Mouse (Mus musculus) cerebellum, adult 18-20 months (tissue): ENCODE results near the gene Sh3bp4.

ENCODE experiments used
- DNase-seq, 2 experiments: peaks; one replicate each; pipeline ENCODE4 v3.0.0; 2021

Gene Sh3bp4

DNA sequence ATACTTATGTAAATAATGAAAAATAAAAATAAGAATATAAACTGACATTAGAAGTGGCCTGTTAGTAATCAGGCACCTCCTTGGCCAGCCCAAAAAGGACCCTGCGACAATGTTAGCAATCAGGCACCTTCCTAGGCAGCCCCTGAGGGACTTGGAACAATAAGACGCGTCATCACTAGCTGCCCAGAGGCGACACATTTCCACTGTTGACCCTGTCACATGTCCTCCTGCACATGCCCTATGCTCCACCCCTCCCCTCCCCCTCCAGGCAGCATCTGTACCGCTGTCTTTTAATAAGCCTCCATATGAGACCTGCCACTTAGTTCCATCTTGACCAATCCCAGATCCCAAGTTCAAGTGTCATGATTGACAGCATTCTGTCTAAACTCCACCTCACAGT, 119.0 kb downstream of the Sh3bp4 start:
- no peak for DNase-seq

GRCm38 (mm10) chr1:89190621-89191020, 120.4 kb downstream of the Sh3bp4 start:
- DNase-seq = no peak

DNA sequence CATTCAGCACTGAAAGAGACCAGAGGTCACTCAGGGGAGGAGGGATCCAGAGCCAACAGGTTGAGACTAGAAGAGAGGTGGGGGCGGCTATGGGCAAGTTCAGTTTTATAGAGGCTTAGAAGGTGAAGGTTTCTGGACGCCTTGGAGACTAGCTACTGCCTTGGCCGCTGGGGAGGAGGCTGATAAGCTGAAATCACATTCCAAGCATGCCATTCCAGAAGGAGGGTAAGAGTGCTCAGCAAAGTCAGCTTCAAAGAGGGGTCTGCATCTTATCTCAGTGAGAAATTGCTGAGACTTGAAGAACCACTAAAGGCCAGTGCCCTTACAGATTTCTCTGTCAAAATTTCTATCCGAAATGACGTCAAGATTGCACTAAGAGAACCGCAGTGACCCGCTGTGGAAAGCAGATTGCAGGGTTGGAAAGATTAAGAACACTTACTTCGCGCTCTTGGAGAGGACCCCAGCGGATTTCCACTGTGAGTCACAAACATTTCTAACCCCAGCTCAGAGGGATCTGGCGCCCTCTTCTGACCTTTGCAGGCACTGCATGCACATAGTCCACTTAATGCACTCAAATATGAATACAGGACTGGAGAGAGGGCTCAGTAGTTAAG, 121.0 kb downstream of the Sh3bp4 start:
- peak; percentile 47 to 59 for DNase-seq

DNA sequence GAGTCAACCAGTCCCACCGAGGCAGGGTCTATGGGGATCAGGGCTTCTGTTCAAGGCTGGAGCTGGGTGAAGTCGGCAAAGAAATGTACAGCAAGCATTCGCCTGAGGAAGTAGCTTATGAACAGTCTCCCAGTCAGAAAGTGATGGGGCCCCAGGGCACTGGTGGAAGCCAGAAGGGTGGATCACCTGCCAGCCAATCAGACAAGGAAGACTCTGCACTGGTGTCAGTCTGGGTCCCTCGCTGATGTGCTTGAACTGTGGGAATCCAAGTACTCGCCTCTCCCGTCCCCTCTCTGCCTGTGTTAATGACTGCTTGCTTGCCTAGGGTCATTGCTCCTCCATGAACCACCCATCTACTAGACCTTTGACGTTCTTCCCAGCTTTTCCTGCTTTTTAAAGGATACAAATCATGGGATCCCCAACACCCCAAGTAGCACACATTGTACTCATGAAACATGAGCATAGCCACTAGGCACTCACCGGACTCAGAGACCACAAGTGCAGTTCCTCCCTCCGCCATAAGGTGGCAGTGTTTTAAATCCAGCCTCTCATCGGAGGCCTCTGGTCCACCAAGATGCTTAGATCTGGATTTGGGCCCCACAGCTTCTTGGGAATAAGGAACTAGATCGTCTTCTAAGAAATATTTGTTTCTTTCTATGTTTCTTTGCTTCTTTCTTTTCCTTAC, 122.5 kb downstream of the Sh3bp4 start:
- peak; percentile 17 to 39 for DNase-seq

DNA sequence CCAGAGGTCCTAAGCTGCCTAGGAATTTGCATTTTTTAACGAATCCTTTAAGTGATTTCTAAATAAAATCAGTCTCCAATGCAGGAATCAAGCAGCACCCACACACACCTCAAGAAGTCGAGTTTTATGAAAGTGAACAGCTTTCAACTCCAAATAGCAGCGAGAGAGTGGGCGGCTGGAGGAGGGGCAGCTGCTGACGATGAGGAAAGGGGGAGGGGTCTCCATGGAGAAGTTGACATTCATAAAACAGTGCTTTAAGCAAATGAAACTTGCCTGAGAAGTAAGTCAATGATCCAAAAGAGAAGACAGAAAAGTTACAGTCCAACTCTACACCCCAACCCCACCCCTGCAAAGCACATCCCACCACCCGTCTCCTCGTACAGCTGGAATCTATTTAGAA, 123.4 kb downstream of the Sh3bp4 start:
- no peak for DNase-seq

GRCm38 (mm10) chr1:89195827-89196712, 125.9 kb downstream of the Sh3bp4 start:
- DNase-seq = peak; percentile 88
